Mouse (Mus musculus) erythroblast, embryonic 14.5 days (primary cell): ENCODE data around the gene Fam131a.

Experiments
- GATA1 ChIP-seq: IDR thresholded peaks from 2 replicates; pipeline ENCODE4 v1.6.1; 2012; ENCODE audit warnings: low read length, inconsistent platforms, mixed read lengths
- TAL1 ChIP-seq: IDR thresholded peaks from 3 replicates; pipeline ENCODE4 v1.6.1; 2012; ENCODE audit warnings: low read length, inconsistent platforms, mixed read lengths

DNA sequence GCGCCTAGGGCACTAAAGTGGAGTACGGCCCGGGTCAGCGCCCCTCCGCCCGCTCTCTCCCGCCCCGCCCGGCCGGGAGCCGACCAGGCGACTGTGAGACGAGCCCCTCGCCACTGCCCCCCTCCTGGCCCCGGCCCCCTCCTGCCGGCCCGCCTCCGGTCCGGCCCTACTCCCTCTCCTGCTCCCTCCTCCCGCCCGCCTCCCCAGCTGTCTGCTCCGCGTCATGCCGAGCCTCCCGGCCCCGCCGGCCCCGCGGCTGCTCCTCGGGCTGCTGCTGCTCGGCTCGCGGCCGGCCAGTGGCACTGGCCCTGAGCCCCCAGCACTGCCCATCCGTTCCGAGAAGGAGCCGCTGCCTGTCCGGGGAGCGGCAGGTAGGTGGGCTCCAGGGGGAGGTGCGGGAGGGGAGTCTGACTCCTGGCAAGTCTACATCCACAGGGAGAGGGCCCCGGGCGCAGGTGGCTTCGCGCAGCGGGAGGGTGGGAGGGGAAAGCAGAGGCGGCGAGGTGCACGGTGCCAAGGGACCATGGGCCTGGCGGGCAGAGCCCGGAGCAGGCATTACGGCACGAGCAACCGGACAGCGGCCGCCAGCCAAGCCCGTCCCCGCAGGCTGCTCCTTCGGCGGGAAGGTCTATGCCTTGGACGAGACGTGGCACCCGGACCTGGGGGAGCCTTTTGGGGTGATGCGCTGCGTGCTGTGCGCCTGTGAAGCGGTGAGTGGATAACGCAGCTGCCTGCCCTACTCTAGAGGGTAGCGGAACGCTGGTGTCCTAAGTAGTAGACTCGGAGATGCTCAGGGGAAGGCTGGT is 40.1 kb downstream of the Fam131a start, which contains the start of gene Chrd:
- TF ChIP-seq GATA1 (no peak), TAL1 (no peak)
